Mouse (Mus musculus) 416B (cell line): Measurements from ENCODE around the gene Gm4778.
A peak's percentile ranks its signal among the peaks of the same experiment; 100 is the strongest.
"Not testable (repeated sequence)": the region's sequence is repeated elsewhere in the genome, so short reads cannot be mapped to it uniquely, and the experiment has no call there.

Experiments used
- DNase-seq: peaks from one replicate; pipeline ENCODE4 v3.0.0; 2011; ENCODE audit warnings: low read depth

Gene Gm4778

DNA sequence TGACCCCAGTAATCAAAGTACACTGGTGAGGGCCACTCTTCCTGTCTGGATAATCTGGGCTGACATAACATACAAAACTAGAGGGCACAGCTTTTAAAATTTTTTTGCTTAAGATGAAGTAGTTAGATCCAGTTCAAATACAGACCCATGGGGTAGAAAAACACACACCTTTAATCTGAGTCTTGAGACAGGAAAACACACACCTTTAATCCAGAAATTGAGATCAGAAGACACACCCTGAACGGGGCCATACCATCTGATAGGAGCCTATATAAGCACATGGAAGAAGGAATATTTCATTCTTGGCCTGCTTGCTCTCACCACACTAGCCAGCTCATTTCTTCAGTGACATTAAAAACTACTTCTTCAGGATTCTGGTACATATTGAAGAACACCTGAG lies at the start of gene Gm4778:
TSS of gene Gm4778 (plus strand) at position 301 of the 400 bp plus-strand sequence.
- DNase-seq: not testable (repeated sequence)

DNA sequence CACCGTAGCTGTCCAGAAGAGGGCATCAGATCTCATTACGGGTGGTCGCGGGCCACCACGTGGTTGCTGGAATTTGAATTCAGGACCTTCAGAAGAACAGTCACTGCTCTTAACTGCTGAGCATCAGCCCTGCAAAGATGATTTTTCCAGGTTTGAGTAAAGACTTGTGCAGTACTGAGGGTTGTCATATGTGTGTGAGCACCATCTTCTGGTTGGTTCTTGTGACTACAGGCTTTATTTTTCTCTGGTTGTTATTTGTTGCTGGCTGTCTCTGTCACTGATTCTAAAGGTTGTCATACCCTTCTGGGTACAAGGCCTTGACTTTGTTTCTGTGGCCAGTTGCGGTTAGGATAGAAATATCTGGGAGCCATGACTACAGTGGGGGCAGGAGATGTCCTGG lies 3.2 kb upstream of the Gm4778 start:
- peak; percentile 39 for DNase-seq

DNA sequence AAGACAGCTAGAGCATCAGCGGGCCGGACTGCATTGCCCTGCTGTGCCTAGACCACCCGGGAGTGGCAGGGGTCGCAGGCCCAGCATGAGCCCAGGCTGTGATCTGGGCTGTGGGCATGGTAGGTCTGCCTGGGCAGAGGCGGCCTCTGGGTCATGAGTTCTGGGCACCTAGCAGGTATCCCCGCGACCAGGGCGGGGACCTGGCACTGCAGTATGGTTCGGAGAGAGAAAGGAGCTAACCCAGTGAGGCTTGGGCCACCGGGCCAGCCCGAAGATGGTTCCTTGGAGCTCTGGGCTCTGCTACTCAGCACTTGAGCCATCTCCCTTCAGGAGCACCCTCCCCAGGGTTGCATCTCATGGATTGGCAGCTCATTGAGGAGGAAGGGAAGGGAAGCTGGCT lies 12.2 kb downstream of the Gm4778 start:
- DNase-seq: no peak

DNA sequence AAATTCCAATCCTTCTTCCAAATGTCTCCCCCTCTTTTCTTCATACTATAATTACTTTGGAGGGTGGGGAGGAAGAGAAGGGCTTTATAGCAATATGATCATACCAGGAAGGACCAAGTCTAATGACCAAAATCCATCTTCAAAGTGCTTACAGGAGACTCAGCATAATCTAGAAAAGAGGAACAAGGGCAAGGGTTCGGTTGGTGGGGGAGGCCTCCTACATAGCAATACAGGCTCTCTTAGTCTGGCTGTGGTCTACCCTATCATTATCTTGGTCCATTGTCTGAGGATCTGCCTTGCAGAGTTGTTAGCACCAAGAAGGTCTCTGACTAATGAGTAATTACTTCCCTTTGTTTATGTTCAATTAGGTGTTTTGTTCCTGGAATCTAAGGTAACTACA lies 41.6 kb downstream of the Gm4778 start:
- DNase-seq: no peak

DNA sequence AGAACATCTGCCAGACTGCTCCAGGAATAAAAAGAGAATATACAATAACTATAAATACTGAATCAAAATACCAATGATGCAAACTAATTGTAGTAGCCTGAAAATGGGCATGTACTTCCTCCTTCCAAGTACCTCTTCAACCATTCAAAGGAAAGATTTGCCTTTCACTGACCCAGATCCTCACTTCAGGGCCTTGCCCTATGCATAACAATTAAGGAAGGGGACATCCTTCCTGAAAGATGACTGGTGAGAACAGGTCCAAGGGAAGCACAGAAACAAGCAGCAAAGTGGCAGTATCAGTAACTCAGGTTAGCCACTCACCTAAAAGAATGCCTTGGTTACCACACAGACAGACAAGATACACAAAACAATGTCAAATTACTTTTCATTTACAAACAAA lies 43.1 kb downstream of the Gm4778 start:
- DNase-seq: no peak

DNA sequence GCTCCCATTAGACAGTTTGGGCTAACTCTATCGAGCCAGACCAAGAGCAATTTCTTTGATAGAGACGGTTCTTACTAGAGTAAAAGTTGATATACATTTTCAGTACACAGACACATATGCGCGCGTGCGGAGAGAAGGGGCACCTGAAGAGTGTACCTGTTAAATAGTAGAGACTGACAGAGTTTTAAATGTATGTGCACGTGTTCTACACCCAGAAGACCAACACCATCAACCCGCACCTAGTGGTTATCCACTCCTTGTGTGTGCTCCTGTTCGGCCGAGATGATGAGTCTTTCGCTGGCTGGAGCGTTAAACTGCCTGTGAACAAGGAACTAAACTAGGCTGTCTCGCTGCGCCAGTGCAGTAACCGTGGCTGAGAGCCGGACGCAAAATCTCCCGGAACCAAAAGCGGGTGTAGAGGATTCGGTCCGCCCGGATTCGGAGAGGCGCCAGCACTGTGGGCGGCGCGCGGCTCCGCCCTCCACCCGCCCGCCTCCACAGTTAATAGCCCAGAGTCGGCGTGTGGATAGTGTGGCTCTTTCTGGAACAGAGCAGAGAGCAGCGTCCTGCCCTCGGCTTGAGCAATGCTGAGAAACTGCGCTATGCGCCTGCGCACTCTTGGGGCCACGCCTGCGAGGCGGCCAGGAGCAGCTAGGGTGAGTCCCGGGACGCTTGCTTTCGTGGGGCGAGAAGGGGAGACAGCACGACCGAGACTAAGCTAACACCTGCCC lies 46.0 kb downstream of the Gm4778 start, which contains the start of gene Them4:
TSS of gene Them4 (plus strand) at position 457 of the 731 bp plus-strand sequence.
- DNase-seq: peak; percentile 88

DNA sequence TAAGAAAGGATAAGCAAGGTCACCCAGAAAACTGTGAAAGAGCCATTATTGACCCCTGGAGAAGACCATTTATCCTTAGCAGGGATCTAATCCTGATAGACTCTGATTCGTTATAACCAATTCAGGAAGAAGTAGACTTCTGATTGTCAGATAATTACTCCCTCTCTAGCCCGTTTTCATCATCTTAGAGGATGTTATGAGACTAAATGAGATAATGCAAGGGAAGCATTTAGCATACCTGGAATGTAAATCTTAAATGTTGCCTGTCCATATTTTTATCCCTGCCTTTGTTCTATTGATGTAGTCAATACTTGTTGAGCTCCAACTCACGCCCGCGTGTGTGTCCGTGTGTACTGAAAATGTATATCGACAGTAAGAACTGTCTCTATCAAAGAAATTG lies 46.7 kb downstream of the Gm4778 start:
- no peak for DNase-seq

DNA sequence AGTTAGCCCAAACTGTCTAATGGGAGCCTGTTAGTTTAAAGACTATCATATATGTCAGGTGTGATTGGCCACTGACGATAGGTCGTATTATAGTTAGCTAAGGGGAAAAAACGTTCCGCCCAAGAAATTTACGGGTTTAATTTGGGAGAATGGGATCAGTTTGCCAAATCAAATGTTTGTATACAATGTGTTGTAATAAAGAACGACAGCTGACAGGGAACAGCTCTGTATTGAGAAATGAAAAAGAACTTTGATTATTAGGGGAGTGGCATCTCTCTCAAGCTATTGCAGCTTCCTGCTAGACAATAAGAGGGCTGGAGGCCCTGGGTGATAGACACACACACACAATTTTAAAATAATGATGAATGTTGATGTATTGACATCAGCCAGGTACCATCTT lies 47.1 kb downstream of the Gm4778 start:
- no peak for DNase-seq

DNA sequence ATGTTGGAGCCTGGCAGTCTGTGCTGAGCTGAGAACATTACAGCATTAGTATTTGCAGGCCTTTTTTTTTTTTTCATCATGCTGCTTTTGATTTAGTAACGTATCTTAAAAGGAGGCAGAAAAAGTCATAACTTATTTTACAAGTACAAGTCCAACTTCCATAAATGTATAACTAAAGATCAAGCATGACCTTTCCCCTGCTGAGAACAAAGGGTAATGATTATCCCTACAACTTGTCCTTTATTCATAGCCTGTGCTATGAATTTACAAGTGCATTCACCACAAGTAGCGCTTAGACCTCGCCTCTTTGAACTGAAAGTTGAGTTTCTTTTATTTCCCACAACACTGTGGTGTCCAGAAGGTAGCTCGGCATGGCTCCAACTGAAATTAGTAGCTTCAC lies 47.5 kb downstream of the Gm4778 start:
- DNase-seq: no peak
